Mouse (Mus musculus) small intestine, adult 2 months (tissue): ENCODE data around the gene Nos2.
A peak's percentile ranks its signal among the peaks of the same experiment; 100 is the strongest.

ENCODE experiments used
- CTCF ChIP-seq: fragments of 200-500 bp; IDR thresholded peaks from 2 replicates; pipeline ENCODE4 v1.5.1; 2012; ENCODE audit warnings: low read depth, mild to moderate bottlenecking, control low read depth, inconsistent platforms, low read length, moderate library complexity, mixed read lengths; ENCODE audit not compliant: insufficient replicate concordance, insufficient read length; ENCODE audit errors: extremely low read depth
- POLR2A ChIP-seq: fragments of 200-500 bp; IDR thresholded peaks from 2 replicates; pipeline ENCODE4 v1.6.1; 2012; ENCODE audit warnings: low read depth, mild to moderate bottlenecking, control low read depth, inconsistent platforms, low read length, moderate library complexity

DNA sequence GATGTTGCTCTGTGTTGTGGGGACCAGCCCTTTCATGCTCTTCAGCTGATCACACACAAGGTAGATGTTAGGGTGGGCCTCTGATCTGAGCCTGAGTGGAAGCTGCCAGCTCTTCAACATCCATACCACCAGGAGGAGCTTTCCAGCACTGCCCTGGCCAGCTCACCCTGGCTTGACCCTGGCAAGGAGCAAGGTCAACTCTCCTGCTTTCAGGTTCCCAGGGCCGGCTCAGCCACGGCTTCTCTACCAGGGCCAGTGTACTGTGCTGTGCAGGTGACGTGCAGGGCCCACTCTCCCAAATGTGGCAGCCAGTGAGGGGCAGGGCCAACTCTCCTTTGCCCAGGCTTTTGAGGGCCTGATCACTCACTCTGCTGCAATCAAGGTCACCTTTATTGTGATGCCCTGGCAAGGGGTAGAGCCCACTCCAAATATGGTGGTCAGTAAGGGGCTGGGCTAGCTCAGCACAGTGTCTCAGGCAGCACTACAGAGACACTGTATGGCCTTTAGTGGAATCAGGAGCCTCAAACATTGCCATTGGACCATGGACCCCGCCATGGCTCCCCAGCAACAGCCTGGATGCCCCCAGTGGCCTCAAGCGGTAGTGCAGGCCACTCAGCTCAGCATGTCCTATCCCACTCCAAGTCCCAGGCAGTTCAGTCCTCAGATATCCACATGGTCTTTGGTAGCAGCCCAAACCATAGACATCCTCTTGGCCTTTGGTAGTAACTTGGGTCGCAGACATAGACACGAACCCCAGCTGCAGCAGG lies 24.0 kb upstream of the Nos2 start:
- TF ChIP-seq POLR2A, result no peak
- peak; percentile 76 for TF ChIP-seq CTCF
